Mouse (Mus musculus) CH12.LX (cell line): ENCODE measurements around the gene Kcnd3. TPM values are rescaled to one million over a fixed set of nuclear protein-coding genes. Genes with fewer than 3 reads are reported as not detected.

Experiments used
- DNase-seq: peaks from one replicate; pipeline ENCODE4 v3.0.0-alpha.2; 2013; ENCODE audit errors: extremely low read depth
- H3K27ac ChIP-seq: 2 replicates; pipeline ENCODE4 v1.5.1; 2012; ENCODE audit warnings: low read depth, mild to moderate bottlenecking, control low read depth, moderate library complexity; ENCODE audit not compliant: insufficient read depth
- H3K27me3 ChIP-seq: replicated peaks from 2 replicates; pipeline ENCODE3; 2012; ENCODE audit warnings: inconsistent platforms
- H3K36me3 ChIP-seq, 2 experiments: replicated peaks in 1 of 2; 2 replicates each; pipeline versions ENCODE3 to v1.6.1; 2012; ENCODE audit warnings: inconsistent platforms in 1 of 2, low read length in 1 of 2, mild to moderate bottlenecking in 1 of 2, mixed read lengths in 1 of 2, moderate library complexity in 1 of 2; ENCODE audit not compliant: control insufficient read depth in 1 of 2, insufficient read depth in 1 of 2
- H3K4me1 ChIP-seq, 2 experiments: 2 replicates each; pipeline ENCODE4 v1.6.1; 2012; ENCODE audit warnings: inconsistent platforms in 1 of 2, moderate library complexity in 1 of 2; ENCODE audit not compliant: insufficient read depth in 2 of 2, control insufficient read depth in 1 of 2
- H3K4me2 ChIP-seq: 2 replicates; pipeline ENCODE4 v1.6.1; 2012; ENCODE audit warnings: low read depth, mild to moderate bottlenecking, control low read depth; ENCODE audit not compliant: poor library complexity, insufficient read depth, severe bottlenecking
- H3K4me3 ChIP-seq, 3 experiments: fragments of 150-350 bp in 1 of 3; sonication (generic) in 1 of 3; replicated peaks in 1 of 3; 2 replicates each; pipeline versions ENCODE3 to v1.5.1; 2011 to 2012; ENCODE audit warnings: low read depth in 2 of 3, low read length in 2 of 3, mild to moderate bottlenecking in 2 of 3, moderate library complexity in 2 of 3, control low read depth in 1 of 3, improper control_type of control experiment in 1 of 3, inconsistent platforms in 1 of 3, mixed read lengths in 1 of 3; ENCODE audit not compliant: poor library complexity in 1 of 3
- H3K79me2 ChIP-seq: replicated peaks from 2 replicates; pipeline ENCODE4 v1.6.1; 2012; ENCODE audit warnings: mild to moderate bottlenecking, moderate library complexity; ENCODE audit not compliant: control insufficient read depth, poor library complexity, insufficient read depth, severe bottlenecking; ENCODE audit errors: extremely low read depth
- H3K9ac ChIP-seq: 2 replicates; pipeline ENCODE4 v1.6.1; 2012; ENCODE audit warnings: low read depth, mild to moderate bottlenecking, control low read depth, moderate library complexity; ENCODE audit not compliant: insufficient read depth
- H3K9me3 ChIP-seq: replicated peaks from 2 replicates; pipeline ENCODE3; 2012; ENCODE audit warnings: low read length, inconsistent platforms, mixed read lengths
- BHLHE40 ChIP-seq: IDR thresholded peaks from 2 replicates; pipeline ENCODE4 v1.6.1; 2011; ENCODE audit warnings: mild to moderate bottlenecking, low read depth, low read length, improper control_type of control experiment
- EP300 ChIP-seq: IDR thresholded peaks from 2 replicates; pipeline ENCODE4 v1.6.1; 2011; ENCODE audit warnings: low read length, improper control_type of control experiment
- ETS1 ChIP-seq: conservative IDR thresholded peaks from 2 replicates; pipeline ENCODE4 v1.6.1; 2012; ENCODE audit warnings: low read depth, mild to moderate bottlenecking, inconsistent platforms, low read length, improper control_type of control experiment, moderate library complexity
- GABPA ChIP-seq: IDR thresholded peaks from 2 replicates; pipeline ENCODE4 v1.6.1; 2012; ENCODE audit warnings: low read depth, low read length, improper control_type of control experiment, inconsistent platforms; ENCODE audit not compliant: insufficient replicate concordance
- IRF4 ChIP-seq: IDR thresholded peaks from 2 replicates; pipeline ENCODE4 v1.6.1; 2014; ENCODE audit warnings: low read depth, mild to moderate bottlenecking, inconsistent platforms, low read length, improper control_type of control experiment
- KAT2A ChIP-seq: IDR thresholded peaks from 2 replicates; pipeline ENCODE4 v1.6.1; 2012; ENCODE audit warnings: low read length, improper control_type of control experiment, inconsistent platforms; ENCODE audit not compliant: insufficient replicate concordance
- MAX ChIP-seq: IDR thresholded peaks from 2 replicates; pipeline ENCODE4 v1.6.1; 2011; ENCODE audit warnings: low read length, improper control_type of control experiment
- MXI1 ChIP-seq: IDR thresholded peaks from 2 replicates; pipeline ENCODE4 v1.6.1; 2011; ENCODE audit warnings: mild to moderate bottlenecking, low read depth, low read length, improper control_type of control experiment
- MYC ChIP-seq: IDR thresholded peaks from 2 replicates; pipeline ENCODE4 v1.6.1; 2011; ENCODE audit warnings: low read depth, mild to moderate bottlenecking, improper control_type of control experiment, low read length
- NRF1 ChIP-seq: IDR thresholded peaks from 2 replicates; pipeline ENCODE4 v1.6.1; 2014; ENCODE audit warnings: low read depth, mild to moderate bottlenecking, inconsistent platforms, low read length, improper control_type of control experiment, moderate library complexity
- POLR2A ChIP-seq: IDR thresholded peaks from 2 replicates; pipeline ENCODE4 v1.6.1; 2011; ENCODE audit warnings: low read depth, mild to moderate bottlenecking, improper control_type of control experiment, low read length
- POLR2AphosphoS2 ChIP-seq: IDR thresholded peaks from 2 replicates; pipeline ENCODE4 v1.6.1; 2011; ENCODE audit warnings: low read depth, low read length, improper control_type of control experiment
- RCOR1 ChIP-seq: conservative IDR thresholded peaks from 2 replicates; pipeline ENCODE4 v1.6.1; 2012; ENCODE audit warnings: low read depth, mild to moderate bottlenecking, inconsistent platforms, low read length, improper control_type of control experiment
- SIN3A ChIP-seq: IDR thresholded peaks from 2 replicates; pipeline ENCODE4 v1.6.1; 2012; ENCODE audit warnings: low read length, improper control_type of control experiment, inconsistent platforms
- TCF12 ChIP-seq: IDR thresholded peaks from 2 replicates; pipeline ENCODE4 v1.6.1; 2014; ENCODE audit warnings: low read depth, mild to moderate bottlenecking, inconsistent platforms, low read length, improper control_type of control experiment
- UBTF ChIP-seq: IDR thresholded peaks from 2 replicates; pipeline ENCODE4 v1.6.1; 2012; ENCODE audit warnings: low read depth, mild to moderate bottlenecking, inconsistent platforms, low read length, improper control_type of control experiment, moderate library complexity
- USF2 ChIP-seq: conservative IDR thresholded peaks from 2 replicates; pipeline ENCODE4 v1.6.1; 2011; ENCODE audit warnings: low read depth, low read length, improper control_type of control experiment
- ZC3H11A ChIP-seq: IDR thresholded peaks from 2 replicates; pipeline ENCODE4 v1.6.1; 2012; ENCODE audit warnings: low read depth, mild to moderate bottlenecking, inconsistent platforms, low read length, improper control_type of control experiment
- ZKSCAN1 ChIP-seq: IDR thresholded peaks from 2 replicates; pipeline ENCODE4 v1.6.1; 2012; ENCODE audit warnings: low read depth, inconsistent platforms, low read length, improper control_type of control experiment, borderline replicate concordance
- ZNF384 ChIP-seq: IDR thresholded peaks from 2 replicates; pipeline ENCODE4 v1.6.1; 2012; ENCODE audit warnings: low read depth, low read length, improper control_type of control experiment, inconsistent platforms
- dilution Hi-C: fragments of 300-500 bp; cut with MboI; formaldehyde crosslinking; loops from 2 replicates; pipeline ENCODE4 v1.14.3; 2020; ENCODE audit warnings: low sequenced_read_pairs; ENCODE audit not compliant: extremely low pct_unique_long_range_greater_than_20kb, extremely low pct_ligation_motif_present
- in situ Hi-C: fragments of 300-500 bp; cut with MboI; formaldehyde crosslinking; loops from 3 replicates; pipeline ENCODE4 v1.14.3; 2019; ENCODE audit warnings: low sequenced_read_pairs, low pct_ligation_motif_present, low pct_unique_long_range_greater_than_20kb, mixed read lengths
- polyA plus RNA-seq: library from polyadenylated mRNA; unstranded; fragments of >175 nt; gene quantifications from 2 replicates; pipeline ENCODE4 v1.2.1, GENCODE M21; 2012; ENCODE audit warnings: low read depth; ENCODE audit not compliant: insufficient read length
- total RNA-seq, 2 experiments: library from RNA; depleted of rRNA; stranded (reverse); fragments of 300-350 nt in 1 of 2; fragments of >200 nt in 1 of 2; gene quantifications; 2 replicates each; pipeline ENCODE4 v1.2.3; 2012 to 2014

Kcnd3 gene
- total and polyA plus RNA-seq, 3 experiments: not detected

- Histone ChIP-seq H3K4me3 (no peak overlapping the region), H3K4me1 (no peaks in the 10 kb centered on the region), H3K27me3 (peaks cover 99% of the 10 kb centered on the region), H3K27ac (no peak overlapping the region), H3K4me2 (no peak overlapping the region), H3K36me3 (no peaks in the 10 kb centered on the region), H3K9ac (no peak overlapping the region), H3K79me2 (no peaks in the 10 kb centered on the region), H3K9me3 (no peaks in the 10 kb centered on the region)
- no peak for DNase-seq
- TF ChIP-seq GABPA: no peak
- TF ChIP-seq SIN3A: no peak
- no peak for TF ChIP-seq IRF4
- TF ChIP-seq UBTF: no peak
- in situ Hi-C loops: no loop called here
- dilution Hi-C loops: no loop called here
Measured at GRCm38 (mm10) chr3:105481419-105481818, 29.3 kb downstream of the Kcnd3 start.

GRCm38 (mm10) chr3:105483651-105484052 lies 31.5 kb downstream of the Kcnd3 start:
- Histone ChIP-seq H3K4me3 (no peak overlapping the region), H3K27ac (no peak overlapping the region), H3K9me3 (no peaks in the 10 kb centered on the region), H3K27me3 (peaks cover 92% of the 10 kb centered on the region), H3K9ac (no peak overlapping the region), H3K79me2 (no peaks in the 10 kb centered on the region), H3K4me1 (no peaks in the 10 kb centered on the region), H3K4me2 (no peak overlapping the region), H3K36me3 (no peaks in the 10 kb centered on the region)
- no peak for DNase-seq
- in situ Hi-C loops: no loop called here
- no peak for TF ChIP-seq MAX
- TF ChIP-seq ETS1: no peak
- TF ChIP-seq EP300: no peak
- TF ChIP-seq TCF12: no peak
- TF ChIP-seq POLR2A: no peak
- no peak for TF ChIP-seq RCOR1
- no peak for TF ChIP-seq GABPA
- no peak for TF ChIP-seq POLR2AphosphoS2
- no peak for TF ChIP-seq ZKSCAN1
- TF ChIP-seq UBTF: no peak
- no peak for TF ChIP-seq ZNF384
- TF ChIP-seq KAT2A: no peak
- no peak for TF ChIP-seq NRF1
- TF ChIP-seq USF2: no peak
- no peak for TF ChIP-seq MXI1
- TF ChIP-seq MYC: no peak
- TF ChIP-seq ZC3H11A: no peak
- no peak for TF ChIP-seq BHLHE40
- dilution Hi-C loops: no loop called here
